Mouse (Mus musculus) large intestine, adult 2 months (tissue): ENCODE data around the gene Map4k3. TPM values are rescaled to one million over a fixed set of nuclear protein-coding genes. Genes with fewer than 3 reads are reported as not detected.
"Not testable (repeated sequence)": the region's sequence is repeated elsewhere in the genome, so short reads cannot be mapped to it uniquely, and the experiment has no call there.

Experiments used
- DNase-seq: peaks from one replicate; pipeline ENCODE4 v3.0.0-alpha.2; 2012; ENCODE audit warnings: low read depth, low spot score
- WGBS: fragments of 180-500 bp; shearing (Covaris S2); methylation state at CpG from one replicate; pipeline ENCODE4 v1.1.7; 2018; 5-methylcytosine and 5-hydroxymethylcytosine counted together
- polyA plus RNA-seq: library from polyadenylated mRNA; depleted of rRNA; stranded (reverse); fragments of >200 nt; gene quantifications from 2 replicates; pipeline ENCODE4 v1.2.3, GENCODE M21; 2012; rRNA removed

Gene Map4k3
- polyA plus RNA-seq, 1 experiment = 10.6 TPM

DNA sequence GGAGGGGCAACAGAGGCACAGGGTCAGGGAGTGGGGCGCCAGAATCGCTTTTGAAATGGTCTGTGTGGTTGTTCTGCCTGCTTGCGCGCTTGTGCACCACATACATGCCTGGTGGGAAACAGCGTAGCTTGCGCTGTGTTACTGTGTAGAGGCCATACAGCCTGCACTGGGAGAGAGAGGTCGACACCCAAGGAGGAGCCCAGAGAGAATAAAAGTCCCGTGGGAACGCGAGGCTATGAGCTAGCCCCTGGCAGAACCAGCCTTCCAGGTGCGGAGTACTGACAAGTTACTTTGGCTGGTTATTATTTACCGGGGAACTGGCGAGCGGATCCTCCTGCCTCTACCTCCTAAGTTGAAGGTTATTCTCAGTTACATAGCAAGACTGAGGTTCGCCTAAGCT lies 177.3 kb downstream of the Map4k3 start:
- WGBS = 77% methylated on average over 15 of the region's 15 CpGs
- DNase-seq = no peak

DNA sequence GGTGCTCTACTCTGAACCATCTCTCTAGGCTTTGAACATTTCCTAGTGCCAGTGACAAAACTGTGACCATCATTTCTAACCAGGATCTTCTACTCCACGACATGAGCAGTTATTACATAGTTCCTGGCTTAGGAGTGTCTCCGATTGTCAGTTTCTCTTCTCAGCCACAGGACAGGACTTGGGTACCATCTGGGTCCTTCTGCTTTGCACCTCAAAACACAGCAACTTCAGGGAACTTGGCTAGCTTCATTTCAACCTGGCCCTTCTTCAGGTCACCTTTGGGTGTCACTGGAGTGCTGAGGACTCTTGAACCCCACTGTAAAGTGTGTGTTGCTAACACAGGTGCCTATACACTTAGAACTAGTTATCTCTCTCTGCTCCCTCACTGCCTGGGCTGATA lies 181.4 kb downstream of the Map4k3 start:
- 78% methylated on average over 2 of the region's 2 CpGs for WGBS

DNA sequence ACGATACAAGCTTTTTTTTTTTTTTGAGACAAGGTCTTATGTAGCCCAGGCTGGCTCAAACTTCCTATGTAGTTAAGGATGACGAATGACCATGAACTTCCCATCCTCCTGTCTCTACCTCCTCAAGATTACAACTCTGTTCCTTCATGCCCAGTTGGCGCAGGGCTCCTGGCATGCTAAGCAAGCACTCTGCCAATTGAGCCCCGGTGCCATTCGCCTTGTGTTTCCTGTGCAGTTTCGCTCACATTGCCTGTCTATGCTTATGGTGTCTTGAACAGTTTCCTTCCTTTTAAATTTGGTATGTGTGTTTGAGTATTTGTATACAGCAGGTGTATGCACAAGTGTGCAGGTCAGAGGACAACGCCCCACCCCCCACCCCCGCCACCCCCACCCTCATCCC lies 182.1 kb downstream of the Map4k3 start:
- no peak for DNase-seq
- WGBS = 79% methylated on average over 8 of the region's 8 CpGs

More for the DNA sequence above, 181.4 kb downstream of the Map4k3 start:
- DNase-seq = no peak

DNA sequence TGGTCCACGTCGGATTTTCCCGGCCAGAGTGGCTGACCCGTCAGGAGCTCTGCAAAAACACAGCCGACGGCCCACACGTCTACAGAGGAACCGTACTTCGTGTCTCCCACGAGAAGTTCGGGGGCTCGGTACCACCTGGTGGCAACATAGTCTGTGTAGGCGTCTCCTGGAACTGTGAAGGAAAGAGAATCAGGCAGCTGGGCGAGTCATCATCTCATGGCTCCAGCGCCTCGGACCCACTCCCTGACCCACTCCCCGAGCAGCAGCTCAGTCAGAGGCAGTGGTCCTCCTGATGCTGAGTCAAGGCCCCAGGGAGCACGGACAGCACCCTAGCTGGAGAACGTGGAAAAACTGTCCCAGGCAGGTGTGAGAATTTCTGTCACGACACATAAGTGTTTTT lies 184.6 kb downstream of the Map4k3 start:
- WGBS = 87% methylated on average over 20 of the region's 20 CpGs
- DNase-seq = no peak

DNA sequence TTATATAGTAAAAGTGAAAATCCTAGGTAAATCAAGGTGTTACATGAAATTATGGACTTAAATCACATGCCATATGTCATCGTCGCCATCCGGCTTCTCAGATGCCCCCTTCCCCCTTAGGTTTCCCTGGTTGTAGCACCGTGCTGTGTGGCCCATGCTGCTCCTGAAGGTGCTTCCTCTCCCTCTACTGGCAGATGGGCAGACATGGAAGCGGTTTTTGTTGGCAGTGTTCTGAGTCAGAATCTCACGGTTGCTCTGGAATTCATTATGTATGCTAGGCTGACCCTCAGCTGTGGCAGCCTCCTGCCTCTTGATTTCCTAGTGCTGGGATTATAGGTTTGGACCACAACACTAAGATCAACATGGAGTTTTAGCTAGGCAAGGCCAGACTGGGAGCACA lies 191.1 kb downstream of the Map4k3 start:
- DNase-seq = no peak
- 74% methylated on average over 6 of the region's 6 CpGs for WGBS

DNA sequence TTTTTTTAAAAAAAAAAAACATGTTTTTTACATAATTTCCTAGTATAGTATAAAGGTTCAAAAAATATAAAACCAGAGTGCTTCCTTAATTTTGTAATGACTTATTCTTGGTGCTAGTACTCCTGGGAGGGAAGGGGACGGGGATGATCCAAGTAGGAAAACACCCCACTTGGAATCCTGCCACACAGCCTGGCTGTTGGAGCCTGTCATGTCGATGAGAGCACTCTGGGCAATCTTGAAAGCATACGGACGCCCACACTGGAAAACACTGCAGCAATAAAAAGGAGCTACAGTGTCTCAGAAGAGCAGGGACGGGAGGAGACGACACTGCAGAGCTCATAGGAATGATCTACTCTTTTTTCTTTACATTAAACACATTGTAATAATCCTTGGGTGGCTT lies 192.7 kb downstream of the Map4k3 start:
- 29% methylated on average over 6 of the region's 6 CpGs for WGBS
- no peak for DNase-seq

DNA sequence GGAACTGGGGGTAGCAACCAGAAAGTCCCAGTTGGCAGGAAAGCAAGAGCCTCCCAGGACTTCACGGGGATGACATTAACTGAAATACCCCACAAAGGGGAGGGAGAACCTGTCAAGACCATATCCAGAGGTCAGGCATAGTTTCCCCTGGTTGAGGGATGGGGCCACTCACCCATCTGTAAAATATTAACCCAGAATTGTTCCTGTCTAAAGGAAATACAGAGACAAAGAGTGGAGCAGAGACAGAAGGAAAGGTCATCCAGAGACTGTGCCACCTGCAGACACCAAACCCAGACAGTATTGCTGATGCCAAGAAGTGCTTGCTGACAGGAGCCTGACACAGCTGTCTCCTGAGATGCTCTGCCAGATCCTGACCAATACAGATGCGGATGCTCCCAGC lies 196.9 kb downstream of the Map4k3 start:
- DNase-seq = not testable (repeated sequence)
- 40% methylated on average over 2 of the region's 2 CpGs for WGBS

Other genes starting within 250 kb of the Map4k3 start
- gene Sos1, start 248.0 kb downstream of the Map4k3 start, polyA plus RNA-seq = 1.9 and 3.5 TPM in 2 replicates
- 0.06 and 0.07 TPM in 2 replicates for gene Cdkl4, start 150.7 kb downstream of the Map4k3 start, polyA plus RNA-seq
- 1.8 and 2.8 TPM in 2 replicates for gene Tmem178, start 216.1 kb upstream of the Map4k3 start, polyA plus RNA-seq